Mouse (Mus musculus) mouse trophoblast stem cell (cell line): ENCODE measurements around the gene Phkg1.

Experiments
- in situ Hi-C, 2 experiments: fragments of 300-500 bp; cut with MseI, MboI; formaldehyde crosslinking; loops; 2 replicates in 1 of 2; 3 replicates in 1 of 2; pipeline ENCODE4 v1.15.1; 2025

The Phkg1 gene

DNA sequence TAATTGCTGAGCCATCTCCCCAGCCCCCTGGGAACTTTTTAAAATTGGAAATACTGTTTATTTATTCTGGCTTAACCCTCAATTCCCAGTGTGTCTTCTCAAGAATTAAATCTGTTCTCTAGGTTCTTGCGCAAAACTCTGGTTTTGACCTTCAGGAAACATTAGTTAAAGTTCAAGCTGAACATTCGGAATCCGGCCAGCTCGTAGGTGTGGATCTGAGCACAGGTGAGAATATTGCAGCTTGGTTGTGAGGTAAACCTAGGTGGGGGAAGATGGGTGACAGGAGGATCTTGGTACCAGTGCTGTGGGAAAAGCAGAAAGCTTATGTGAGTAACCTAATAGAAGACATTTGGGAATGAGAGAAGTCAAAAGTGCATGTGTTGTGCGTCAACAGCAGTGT lies 53.5 kb downstream of the Phkg1 start:
- in situ Hi-C loops: no loop called here
